Mouse (Mus musculus): Measurements from ENCODE around the gene Tmem135.

GRCm38 (mm10) chr7:89380935-89381705 is 22.9 kb downstream of the Tmem135 start:
- TF ChIP-seq EP300 (IDR thresholded peaks at IDR 0.05; ENCODE audit: low read length) (no peak), CTCF (conservative IDR thresholded peaks at IDR 0.05 in 1 of 2, IDR thresholded peaks at IDR 0.05 in 1 of 2; ENCODE audit: low read depth in 2 of 2, low read length in 2 of 2) (no peak), MYC (IDR thresholded peaks at IDR 0.05; ENCODE audit: low read depth, low read length) (no peak), ETS1 (conservative IDR thresholded peaks at IDR 0.05; ENCODE audit: low read depth, low read length) (no peak), BHLHE40 (IDR thresholded peaks at IDR 0.05; ENCODE audit: low read depth, low read length) (no peak), SIN3A (IDR thresholded peaks at IDR 0.05; ENCODE audit: low read length) (no peak), ELF1 (IDR thresholded peaks at IDR 0.05; ENCODE audit: low read depth, low read length) (no peak), JUND (conservative IDR thresholded peaks at IDR 0.05; ENCODE audit: low read depth, low read length) (no peak), POLR2A (IDR thresholded peaks at IDR 0.05; ENCODE audit: low read depth, low read length) (no peak), MXI1 (IDR thresholded peaks at IDR 0.05; ENCODE audit: low read depth, low read length) (no peak), TCF12 (IDR thresholded peaks at IDR 0.05; ENCODE audit: low read depth, low read length) (no peak), SMC3 (IDR thresholded peaks at IDR 0.05; ENCODE audit: low read depth, low read length) (no peak), TBP (conservative IDR thresholded peaks at IDR 0.05; ENCODE audit: low read depth, low read length) (no peak)

All from CH12.LX (cell line).